Mouse (Mus musculus) hematopoietic multipotent progenitor cell, adult 10-12 weeks (in vitro differentiated cells): Measurements from ENCODE around the gene Bri3bp. TPM values are rescaled to one million over a fixed set of nuclear protein-coding genes. Genes with fewer than 3 reads are reported as not detected.

Experiments used
- polyA plus RNA-seq: library from polyadenylated mRNA; stranded (reverse); fragments of >175 nt; gene quantifications from 2 replicates; pipeline ENCODE4 v1.2.3, GENCODE M21; 2012; ENCODE audit warnings: low replicate concordance

Gene Bri3bp
- polyA plus RNA-seq, result 18.5 and 20.0 TPM in 2 replicates

DNA sequence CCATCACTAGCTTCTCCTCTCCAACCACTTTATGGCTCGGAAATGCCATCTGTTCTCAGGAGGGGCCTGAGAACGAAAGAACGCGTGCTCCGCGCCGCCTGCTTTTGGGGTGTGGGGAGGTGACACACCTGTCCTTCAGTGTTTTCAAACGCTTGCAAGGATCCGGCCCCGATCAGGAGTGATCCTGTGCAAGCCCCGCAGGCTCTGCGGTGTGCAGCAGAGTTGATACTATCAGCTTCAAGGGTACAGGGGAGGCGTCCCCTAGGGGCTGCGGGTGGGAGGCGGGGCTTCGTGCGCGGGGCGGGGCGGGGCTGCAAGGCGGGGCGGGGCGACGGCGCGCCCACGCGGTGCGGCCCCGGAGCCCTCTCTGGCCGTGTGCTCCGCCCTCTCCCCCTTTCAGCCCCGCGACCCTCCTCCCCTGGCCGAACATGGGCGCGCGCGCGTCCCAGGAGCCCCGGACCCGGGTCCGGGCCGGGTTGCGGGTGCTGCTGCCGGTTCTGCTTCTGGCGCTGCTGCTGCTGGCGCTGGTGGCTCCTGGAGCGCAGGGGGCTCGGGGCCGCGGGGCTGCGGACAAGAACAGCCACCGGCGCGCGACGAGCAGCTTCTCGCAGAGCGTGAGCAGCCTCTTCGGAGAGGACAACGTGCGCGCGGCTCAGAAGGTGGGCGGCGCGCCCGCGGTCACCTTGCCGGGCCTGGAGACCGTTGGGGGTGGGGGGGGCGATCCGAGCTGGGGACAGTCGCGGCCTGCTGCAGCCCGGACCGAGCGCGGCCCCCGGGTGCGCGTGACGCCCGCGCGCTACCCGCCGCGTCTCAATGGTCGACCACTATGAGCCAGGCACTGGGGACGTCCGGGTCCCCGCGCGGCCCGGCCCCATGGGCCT lies at the start of gene Bri3bp:
Bri3bp (plus strand) TSS at position 335 of the 881 bp plus-strand sequence.

DNA sequence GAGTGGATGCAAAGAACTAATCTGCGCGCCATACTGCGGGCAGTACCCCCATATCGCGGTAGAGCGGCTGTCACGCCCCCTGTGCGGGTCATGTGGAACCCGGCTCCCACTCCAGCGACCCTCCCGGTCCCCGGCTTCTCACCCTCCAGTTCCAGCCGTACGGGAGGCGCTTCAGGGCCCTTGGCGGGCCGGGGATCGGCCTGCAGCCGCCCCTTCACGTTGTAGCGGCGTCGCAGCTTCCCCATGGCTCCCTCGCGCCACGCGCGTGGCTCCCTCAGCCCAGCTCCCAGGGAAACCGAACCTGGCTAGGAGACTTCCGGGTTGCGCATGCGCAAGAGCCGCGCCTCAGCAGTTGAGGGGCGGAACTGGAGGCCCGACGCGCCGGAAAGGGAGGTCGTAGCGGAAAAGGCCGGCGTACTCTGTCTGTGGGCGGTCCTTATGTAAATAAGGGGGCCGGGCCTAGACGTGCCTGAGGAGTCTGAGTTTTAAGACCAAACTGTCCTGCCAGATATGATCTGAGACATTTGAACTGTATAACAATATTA lies 7.5 kb upstream of the Bri3bp start, which contains the start of gene Dhx37:
Dhx37 (minus strand) TSS at position 329 of the 545 bp plus-strand sequence.

DNA sequence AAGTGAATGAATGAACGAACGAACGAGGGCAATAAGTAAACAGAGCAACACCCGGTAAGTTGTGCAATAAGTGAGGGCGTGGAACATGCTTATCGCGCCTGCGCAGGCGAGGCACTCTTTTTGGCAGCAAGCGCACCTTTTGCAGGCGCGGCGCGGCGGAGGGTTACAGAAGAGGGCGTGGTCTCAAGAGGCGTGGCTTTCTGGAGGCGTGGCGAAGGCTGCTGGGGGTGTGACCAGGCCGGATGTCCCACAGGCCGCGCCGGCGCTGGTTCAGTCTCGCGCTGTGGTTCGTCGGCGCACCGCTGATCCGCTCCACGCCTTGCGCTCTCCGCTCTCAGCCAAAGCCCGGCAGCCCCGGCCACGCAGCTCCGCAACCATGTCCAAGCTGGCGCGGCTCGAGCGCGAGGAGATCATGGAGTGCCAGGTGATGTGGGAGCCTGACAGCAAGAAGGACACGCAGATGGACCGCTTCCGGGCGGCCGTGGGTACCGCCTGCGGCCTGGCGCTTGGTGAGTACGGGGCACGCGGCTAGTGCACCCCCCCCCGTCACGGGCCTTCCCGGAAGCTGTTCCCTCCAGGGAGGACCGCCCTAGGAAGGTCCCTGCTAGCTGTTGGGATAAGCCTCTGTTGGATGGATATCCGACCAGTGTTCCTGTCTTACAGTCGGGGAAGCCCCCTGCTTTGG lies 34.4 kb downstream of the Bri3bp start, which contains the start of gene Aacs:
Aacs (plus strand) TSS at position 214 of the 685 bp plus-strand sequence.

Other genes with a start within 250 kb of the Bri3bp start
- 37.1 and 37.5 TPM in 2 replicates for gene Scarb1, start 100.5 kb upstream of the Bri3bp start, polyA plus RNA-seq
- 0.31 and 0.62 TPM in 2 replicates for gene Gm10382, start 52.2 kb upstream of the Bri3bp start, polyA plus RNA-seq
- 215 and 492 TPM in 2 replicates for gene Ubc, start 51.4 kb upstream of the Bri3bp start, polyA plus RNA-seq
- 21.8 and 50.6 TPM in 2 replicates for gene Dhx37, start 7.4 kb upstream of the Bri3bp start, polyA plus RNA-seq
- gene Aacs, start 34.2 kb downstream of the Bri3bp start, polyA plus RNA-seq, result 18.3 and 25.6 TPM in 2 replicates
- gene Tmem132b, start 90.2 kb downstream of the Bri3bp start, polyA plus RNA-seq, result 0.17 and 0.41 TPM in 2 replicates